Mouse (Mus musculus) adrenal gland, adult 10 weeks (tissue): ENCODE results near the gene Med28. TPM values are rescaled to one million over a fixed set of nuclear protein-coding genes. Genes with fewer than 3 reads are reported as not detected.

Experiments
- polyA plus RNA-seq: library from polyadenylated mRNA; stranded (reverse); fragments of 350-450 nt; fragmentation: Illumina TruSeq; extraction: RNeasy Lipid Tissue Mini Kit (QIAGEN cat#74804); gene quantifications from one replicate; pipeline ENCODE4 v1.2.3, GENCODE M21; 2014; ENCODE audit warnings: low read depth, low replicate concordance

Gene Med28
- polyA plus RNA-seq = 76.3 TPM

GRCm38 (mm10) chr5:45519960-45520808 lies at the start of gene Med28:
Gene Med28, plus strand, starts transcription at chr5:45520229.

GRCm38 (mm10) chr5:45493191-45494092 lies 26.6 kb upstream of the Med28 start, which contains the start of gene Lap3:
Gene Lap3, plus strand, starts transcription at chr5:45493374.

Other genes starting within 250 kb of the Med28 start
- 99.1 TPM for gene Qdpr, start 70.0 kb upstream of the Med28 start, polyA plus RNA-seq
- not detected for gene Clrn2, start 66.5 kb upstream of the Med28 start, polyA plus RNA-seq
- gene Lap3, start 26.9 kb upstream of the Med28 start, polyA plus RNA-seq = 49.9 TPM
- gene Fam184b, start 119.4 kb downstream of the Med28 start, polyA plus RNA-seq = not detected
- 7.2 TPM for gene Ncapg, start 149.7 kb downstream of the Med28 start, polyA plus RNA-seq